Mouse (Mus musculus) CH12.LX (cell line): ENCODE measurements around the gene Nacc1. TPM values are rescaled to one million over a fixed set of nuclear protein-coding genes. Genes with fewer than 3 reads are reported as not detected.

Experiments
- DNase-seq: peaks from one replicate; pipeline ENCODE4 v3.0.0-alpha.2; 2013; ENCODE audit errors: extremely low read depth
- H3K27ac ChIP-seq: 2 replicates; pipeline ENCODE4 v1.5.1; 2012; ENCODE audit warnings: low read depth, mild to moderate bottlenecking, control low read depth, moderate library complexity; ENCODE audit not compliant: insufficient read depth
- H3K27me3 ChIP-seq: replicated peaks from 2 replicates; pipeline ENCODE3; 2012; ENCODE audit warnings: inconsistent platforms
- H3K36me3 ChIP-seq, 2 experiments: replicated peaks in 1 of 2; 2 replicates each; pipeline versions ENCODE3 to v1.6.1; 2012; ENCODE audit warnings: inconsistent platforms in 1 of 2, low read length in 1 of 2, mild to moderate bottlenecking in 1 of 2, mixed read lengths in 1 of 2, moderate library complexity in 1 of 2; ENCODE audit not compliant: control insufficient read depth in 1 of 2, insufficient read depth in 1 of 2
- H3K4me1 ChIP-seq, 2 experiments: 2 replicates each; pipeline ENCODE4 v1.6.1; 2012; ENCODE audit warnings: inconsistent platforms in 1 of 2, moderate library complexity in 1 of 2; ENCODE audit not compliant: insufficient read depth in 2 of 2, control insufficient read depth in 1 of 2
- H3K4me2 ChIP-seq: 2 replicates; pipeline ENCODE4 v1.6.1; 2012; ENCODE audit warnings: low read depth, mild to moderate bottlenecking, control low read depth; ENCODE audit not compliant: poor library complexity, insufficient read depth, severe bottlenecking
- H3K4me3 ChIP-seq, 3 experiments: fragments of 150-350 bp in 1 of 3; sonication (generic) in 1 of 3; replicated peaks in 1 of 3; 2 replicates each; pipeline versions ENCODE3 to v1.5.1; 2011 to 2012; ENCODE audit warnings: low read depth in 2 of 3, low read length in 2 of 3, mild to moderate bottlenecking in 2 of 3, moderate library complexity in 2 of 3, control low read depth in 1 of 3, improper control_type of control experiment in 1 of 3, inconsistent platforms in 1 of 3, mixed read lengths in 1 of 3; ENCODE audit not compliant: poor library complexity in 1 of 3
- H3K79me2 ChIP-seq: replicated peaks from 2 replicates; pipeline ENCODE4 v1.6.1; 2012; ENCODE audit warnings: mild to moderate bottlenecking, moderate library complexity; ENCODE audit not compliant: control insufficient read depth, poor library complexity, insufficient read depth, severe bottlenecking; ENCODE audit errors: extremely low read depth
- H3K9ac ChIP-seq: 2 replicates; pipeline ENCODE4 v1.6.1; 2012; ENCODE audit warnings: low read depth, mild to moderate bottlenecking, control low read depth, moderate library complexity; ENCODE audit not compliant: insufficient read depth
- H3K9me3 ChIP-seq: replicated peaks from 2 replicates; pipeline ENCODE3; 2012; ENCODE audit warnings: low read length, inconsistent platforms, mixed read lengths
- BHLHE40 ChIP-seq: IDR thresholded peaks from 2 replicates; pipeline ENCODE4 v1.6.1; 2011; ENCODE audit warnings: mild to moderate bottlenecking, low read depth, low read length, improper control_type of control experiment
- CHD1 ChIP-seq: IDR thresholded peaks from 2 replicates; pipeline ENCODE4 v1.6.1; 2012; ENCODE audit warnings: low read depth, low read length, improper control_type of control experiment, inconsistent platforms
- CHD2 ChIP-seq: IDR thresholded peaks from 2 replicates; pipeline ENCODE4 v1.6.1; 2011; ENCODE audit warnings: low read length, improper control_type of control experiment
- CTCF ChIP-seq, 2 experiments: IDR thresholded peaks in 1 of 2; conservative IDR thresholded peaks in 1 of 2; 2 replicates each; pipeline ENCODE4 v1.5.1; 2011 to 2012; ENCODE audit warnings: low read depth in 2 of 2, low read length in 2 of 2, improper control_type of control experiment in 1 of 2, inconsistent platforms in 1 of 2, mild to moderate bottlenecking in 1 of 2, moderate library complexity in 1 of 2
- E2F4 ChIP-seq: IDR thresholded peaks from 2 replicates; pipeline ENCODE4 v1.6.1; 2011; ENCODE audit warnings: low read depth, low read length, improper control_type of control experiment; ENCODE audit not compliant: insufficient replicate concordance
- ELF1 ChIP-seq: IDR thresholded peaks from 2 replicates; pipeline ENCODE4 v1.6.1; 2014; ENCODE audit warnings: low read depth, mild to moderate bottlenecking, inconsistent platforms, low read length, improper control_type of control experiment
- EP300 ChIP-seq: IDR thresholded peaks from 2 replicates; pipeline ENCODE4 v1.6.1; 2011; ENCODE audit warnings: low read length, improper control_type of control experiment
- ETS1 ChIP-seq: conservative IDR thresholded peaks from 2 replicates; pipeline ENCODE4 v1.6.1; 2012; ENCODE audit warnings: low read depth, mild to moderate bottlenecking, inconsistent platforms, low read length, improper control_type of control experiment, moderate library complexity
- GABPA ChIP-seq: IDR thresholded peaks from 2 replicates; pipeline ENCODE4 v1.6.1; 2012; ENCODE audit warnings: low read depth, low read length, improper control_type of control experiment, inconsistent platforms; ENCODE audit not compliant: insufficient replicate concordance
- HCFC1 ChIP-seq: IDR thresholded peaks from 2 replicates; pipeline ENCODE4 v1.6.1; 2012; ENCODE audit warnings: low read depth, mild to moderate bottlenecking, inconsistent platforms, low read length, improper control_type of control experiment
- IRF4 ChIP-seq: IDR thresholded peaks from 2 replicates; pipeline ENCODE4 v1.6.1; 2014; ENCODE audit warnings: low read depth, mild to moderate bottlenecking, inconsistent platforms, low read length, improper control_type of control experiment
- JUN ChIP-seq: IDR thresholded peaks from 2 replicates; pipeline ENCODE4 v1.6.1; 2011; ENCODE audit warnings: low read depth, mild to moderate bottlenecking, low read length, improper control_type of control experiment, moderate library complexity; ENCODE audit not compliant: insufficient read depth
- JUND ChIP-seq: conservative IDR thresholded peaks from 2 replicates; pipeline ENCODE4 v1.6.1; 2011; ENCODE audit warnings: low read depth, low read length, improper control_type of control experiment
- KAT2A ChIP-seq: IDR thresholded peaks from 2 replicates; pipeline ENCODE4 v1.6.1; 2012; ENCODE audit warnings: low read length, improper control_type of control experiment, inconsistent platforms; ENCODE audit not compliant: insufficient replicate concordance
- MAFK ChIP-seq: IDR thresholded peaks from 2 replicates; pipeline ENCODE4 v1.6.1; 2011; ENCODE audit warnings: low read length, improper control_type of control experiment; ENCODE audit not compliant: insufficient replicate concordance
- MAX ChIP-seq: IDR thresholded peaks from 2 replicates; pipeline ENCODE4 v1.6.1; 2011; ENCODE audit warnings: low read length, improper control_type of control experiment
- MAZ ChIP-seq: IDR thresholded peaks from 2 replicates; pipeline ENCODE4 v1.6.1; 2012; ENCODE audit warnings: low read depth, mild to moderate bottlenecking, inconsistent platforms, low read length, improper control_type of control experiment, moderate library complexity
- MEF2A ChIP-seq: IDR thresholded peaks from 2 replicates; pipeline ENCODE4 v1.6.1; 2014; ENCODE audit warnings: low read depth, mild to moderate bottlenecking, inconsistent platforms, low read length, improper control_type of control experiment, borderline replicate concordance
- MXI1 ChIP-seq: IDR thresholded peaks from 2 replicates; pipeline ENCODE4 v1.6.1; 2011; ENCODE audit warnings: mild to moderate bottlenecking, low read depth, low read length, improper control_type of control experiment
- MYC ChIP-seq: IDR thresholded peaks from 2 replicates; pipeline ENCODE4 v1.6.1; 2011; ENCODE audit warnings: low read depth, mild to moderate bottlenecking, improper control_type of control experiment, low read length
- NELFE ChIP-seq: IDR thresholded peaks from 2 replicates; pipeline ENCODE4 v1.6.1; 2011; ENCODE audit warnings: low read depth, low read length, improper control_type of control experiment
- NRF1 ChIP-seq: IDR thresholded peaks from 2 replicates; pipeline ENCODE4 v1.6.1; 2014; ENCODE audit warnings: low read depth, mild to moderate bottlenecking, inconsistent platforms, low read length, improper control_type of control experiment, moderate library complexity
- PAX5 ChIP-seq: IDR thresholded peaks from 2 replicates; pipeline ENCODE4 v1.6.1; 2012; ENCODE audit warnings: low read length, inconsistent platforms, mixed read lengths
- POLR2A ChIP-seq: IDR thresholded peaks from 2 replicates; pipeline ENCODE4 v1.6.1; 2011; ENCODE audit warnings: low read depth, mild to moderate bottlenecking, improper control_type of control experiment, low read length
- POLR2AphosphoS2 ChIP-seq: IDR thresholded peaks from 2 replicates; pipeline ENCODE4 v1.6.1; 2011; ENCODE audit warnings: low read depth, low read length, improper control_type of control experiment
- RAD21 ChIP-seq: IDR thresholded peaks from 2 replicates; pipeline ENCODE4 v1.6.1; 2011; ENCODE audit warnings: low read depth, mild to moderate bottlenecking, low read length, improper control_type of control experiment, moderate library complexity
- RCOR1 ChIP-seq: conservative IDR thresholded peaks from 2 replicates; pipeline ENCODE4 v1.6.1; 2012; ENCODE audit warnings: low read depth, mild to moderate bottlenecking, inconsistent platforms, low read length, improper control_type of control experiment
- SIN3A ChIP-seq: IDR thresholded peaks from 2 replicates; pipeline ENCODE4 v1.6.1; 2012; ENCODE audit warnings: low read length, improper control_type of control experiment, inconsistent platforms
- SMC3 ChIP-seq: IDR thresholded peaks from 2 replicates; pipeline ENCODE4 v1.6.1; 2011; ENCODE audit warnings: low read depth, low read length, improper control_type of control experiment
- TBP ChIP-seq: conservative IDR thresholded peaks from 2 replicates; pipeline ENCODE4 v1.6.1; 2011; ENCODE audit warnings: low read depth, low read length, improper control_type of control experiment
- TCF12 ChIP-seq: IDR thresholded peaks from 2 replicates; pipeline ENCODE4 v1.6.1; 2014; ENCODE audit warnings: low read depth, mild to moderate bottlenecking, inconsistent platforms, low read length, improper control_type of control experiment
- UBTF ChIP-seq: IDR thresholded peaks from 2 replicates; pipeline ENCODE4 v1.6.1; 2012; ENCODE audit warnings: low read depth, mild to moderate bottlenecking, inconsistent platforms, low read length, improper control_type of control experiment, moderate library complexity
- USF1 ChIP-seq: IDR thresholded peaks from 2 replicates; pipeline ENCODE4 v1.6.1; 2014; ENCODE audit warnings: low read depth, mild to moderate bottlenecking, inconsistent platforms, low read length, improper control_type of control experiment
- USF2 ChIP-seq: conservative IDR thresholded peaks from 2 replicates; pipeline ENCODE4 v1.6.1; 2011; ENCODE audit warnings: low read depth, low read length, improper control_type of control experiment
- ZC3H11A ChIP-seq: IDR thresholded peaks from 2 replicates; pipeline ENCODE4 v1.6.1; 2012; ENCODE audit warnings: low read depth, mild to moderate bottlenecking, inconsistent platforms, low read length, improper control_type of control experiment
- ZKSCAN1 ChIP-seq: IDR thresholded peaks from 2 replicates; pipeline ENCODE4 v1.6.1; 2012; ENCODE audit warnings: low read depth, inconsistent platforms, low read length, improper control_type of control experiment, borderline replicate concordance
- ZMIZ1 ChIP-seq: IDR thresholded peaks from 2 replicates; pipeline ENCODE4 v1.6.1; 2012; ENCODE audit warnings: low read depth, mild to moderate bottlenecking, inconsistent platforms, low read length, improper control_type of control experiment
- ZNF384 ChIP-seq: IDR thresholded peaks from 2 replicates; pipeline ENCODE4 v1.6.1; 2012; ENCODE audit warnings: low read depth, low read length, improper control_type of control experiment, inconsistent platforms
- dilution Hi-C: fragments of 300-500 bp; cut with MboI; formaldehyde crosslinking; loops from 2 replicates; pipeline ENCODE4 v1.14.3; 2020; ENCODE audit warnings: low sequenced_read_pairs; ENCODE audit not compliant: extremely low pct_unique_long_range_greater_than_20kb, extremely low pct_ligation_motif_present
- in situ Hi-C: fragments of 300-500 bp; cut with MboI; formaldehyde crosslinking; loops from 3 replicates; pipeline ENCODE4 v1.14.3; 2019; ENCODE audit warnings: low sequenced_read_pairs, low pct_ligation_motif_present, low pct_unique_long_range_greater_than_20kb, mixed read lengths
- polyA plus RNA-seq: library from polyadenylated mRNA; unstranded; fragments of >175 nt; gene quantifications from 2 replicates; pipeline ENCODE4 v1.2.1, GENCODE M21; 2012; ENCODE audit warnings: low read depth; ENCODE audit not compliant: insufficient read length
- total RNA-seq, 2 experiments: library from RNA; depleted of rRNA; stranded (reverse); fragments of 300-350 nt in 1 of 2; fragments of >200 nt in 1 of 2; gene quantifications; 2 replicates each; pipeline ENCODE4 v1.2.3; 2012 to 2014

The Nacc1 gene
- 45.1 and 49.0 TPM in 2 replicates for total RNA-seq (2012; rRNA removed)
- 21.9 and 23.3 TPM in 2 replicates for total RNA-seq (2014; rRNA removed)
- 73.0 and 84.1 TPM in 2 replicates for polyA plus RNA-seq

- Histone ChIP-seq H3K4me1 (peaks cover 15 to 47% of the 10 kb centered on the region in 2 experiments), H3K4me2 (peak within 1 kb of the TSS; percentile 93), H3K27ac (peak within 1 kb of the TSS; percentile 60; the same call in 1 of the 2 replicates), H3K9me3 (no peaks in the 10 kb centered on the region), H3K9ac (peak within 1 kb of the TSS; percentile 98), H3K79me2 (peaks cover 65% of the 10 kb centered on the region), H3K27me3 (no peaks in the 10 kb centered on the region), H3K4me3 (peak within 1 kb of the TSS; percentile 80 to 98 (median 96)), H3K36me3 (peaks cover 14 to 45% of the 10 kb centered on the region in 2 experiments)
- in situ Hi-C loops (no loop called here), dilution Hi-C loops (no loop called here)
- no peak for TF ChIP-seq POLR2AphosphoS2
- no peak for TF ChIP-seq MAFK
- peak; percentile 77 for TF ChIP-seq ELF1
- TF ChIP-seq NELFE = 0 out of 2 replicates have a peak, but pooled peaks have one; percentile 3
- no peak for TF ChIP-seq MYC
- peak; percentile 65 for TF ChIP-seq POLR2A
- peak; percentile 92 for TF ChIP-seq SIN3A
- TF ChIP-seq CHD2 = no peak
- no peak for TF ChIP-seq RCOR1
- TF ChIP-seq ZMIZ1 = no peak
- TF ChIP-seq GABPA = no peak
- TF ChIP-seq USF2 = no peak
- TF ChIP-seq NRF1 = peak; percentile 53
- TF ChIP-seq MEF2A = peak; percentile 66; the same call in 1 of the 2 replicates
- no peak for TF ChIP-seq SMC3
- peak; percentile 58; the same call in 1 of the 2 replicates for TF ChIP-seq KAT2A
- TF ChIP-seq E2F4 = no peak
- peak; percentile 34; the same call in 1 of the 2 replicates for TF ChIP-seq UBTF
- TF ChIP-seq MAX = peak; percentile 34; the same call in 1 of the 2 replicates
- TF ChIP-seq RAD21 = no peak
- TF ChIP-seq ZC3H11A = no peak
- TF ChIP-seq JUN = no peak
- peak; percentile 87 for TF ChIP-seq TCF12
- peak; percentile 15; the same call in 1 of the 2 replicates for TF ChIP-seq USF1
- TF ChIP-seq MAZ = no peak
- TF ChIP-seq MXI1 = peak; percentile 86
- no peak for TF ChIP-seq BHLHE40
- no peak for TF ChIP-seq PAX5
- TF ChIP-seq TBP = peak; percentile 69; the same call in 1 of the 2 replicates
- TF ChIP-seq EP300 = no peak
- TF ChIP-seq HCFC1 = peak; percentile 85
- no peak for TF ChIP-seq ZKSCAN1
- no peak for TF ChIP-seq ETS1
- no peak for TF ChIP-seq CHD1
- no peak for TF ChIP-seq CTCF (conservative IDR thresholded peaks at IDR 0.05 in 1 of 2, IDR thresholded peaks at IDR 0.05 in 1 of 2; ENCODE audit: low read depth in 2 of 2, low read length in 2 of 2)
- TF ChIP-seq ZNF384 = no peak
- TF ChIP-seq JUND = no peak
- TF ChIP-seq IRF4 = peak; percentile 50; the same call in 1 of the 2 replicates
- DNase-seq = peak; percentile 86
Measured at GRCm38 (mm10) chr8:84687705-84688100, at the start of gene Nacc1. TSS of gene Nacc1 (minus strand) at chr8:84687862.
